Mouse (Mus musculus) bone marrow, adult 2 months (tissue): ENCODE results near the gene Lhfpl3. TPM values are rescaled to one million over a fixed set of nuclear protein-coding genes. Genes with fewer than 3 reads are reported as not detected.

Source experiments
- H3K27ac ChIP-seq: fragments of 200-500 bp; 2 replicates; pipeline ENCODE4 v1.5.1; 2012; ENCODE audit warnings: low read depth, mild to moderate bottlenecking, control low read depth, inconsistent platforms, low read length; ENCODE audit not compliant: control insufficient read depth, poor library complexity, insufficient read depth
- H3K4me1 ChIP-seq: fragments of 200-500 bp; 2 replicates; pipeline ENCODE4 v1.6.1; 2011; ENCODE audit warnings: low read length; ENCODE audit not compliant: control insufficient read depth, insufficient read depth
- H3K4me3 ChIP-seq: fragments of 200-500 bp; replicated peaks from 2 replicates; pipeline ENCODE3; 2011; ENCODE audit warnings: mild to moderate bottlenecking, low read depth, low read length, control low read depth; ENCODE audit not compliant: control insufficient read depth
- CTCF ChIP-seq: fragments of 200-500 bp; IDR thresholded peaks from 2 replicates; pipeline ENCODE4 v1.5.1; 2011; ENCODE audit warnings: low read length, control low read depth; ENCODE audit not compliant: control insufficient read depth, insufficient read depth
- POLR2A ChIP-seq: fragments of 200-500 bp; IDR thresholded peaks from 2 replicates; pipeline ENCODE4 v1.6.1; 2011; ENCODE audit warnings: low read depth, mild to moderate bottlenecking, control low read depth, low read length, borderline replicate concordance; ENCODE audit not compliant: control insufficient read depth
- WGBS: fragments of 180-500 bp; shearing (Covaris S2); methylation state at CpG from one replicate; pipeline ENCODE4 v1.1.7; 2018; 5-methylcytosine and 5-hydroxymethylcytosine counted together
- polyA plus RNA-seq: library from polyadenylated mRNA; stranded (reverse); fragments of >200 nt; gene quantifications from 2 replicates; pipeline ENCODE4 v1.2.4, GENCODE M21; 2011; ENCODE audit warnings: low replicate concordance; ENCODE audit not compliant: missing spikeins, insufficient read depth, insufficient read length

The Lhfpl3 gene
- polyA plus RNA-seq, 1 experiment: not detected

- Histone ChIP-seq H3K4me3 (no peak overlapping the region), H3K27ac (no peak overlapping the region), H3K4me1 (no peaks in the 10 kb centered on the region)
- 68% methylated on average over 4 of the region's 4 CpGs for WGBS
- no peak for TF ChIP-seq CTCF
- no peak for TF ChIP-seq POLR2A
Measured at GRCm38 (mm10) chr5:23040429-23040828, 294.6 kb downstream of the Lhfpl3 start.

- Histone ChIP-seq H3K4me3 (no peak overlapping the region), H3K4me1 (no peaks in the 10 kb centered on the region), H3K27ac (no peak overlapping the region)
- 78% methylated on average over 5 of the region's 5 CpGs for WGBS
- TF ChIP-seq CTCF (no peak), POLR2A (no peak)
Measured at GRCm38 (mm10) chr5:23042862-23043261, 297.0 kb downstream of the Lhfpl3 start.

DNA sequence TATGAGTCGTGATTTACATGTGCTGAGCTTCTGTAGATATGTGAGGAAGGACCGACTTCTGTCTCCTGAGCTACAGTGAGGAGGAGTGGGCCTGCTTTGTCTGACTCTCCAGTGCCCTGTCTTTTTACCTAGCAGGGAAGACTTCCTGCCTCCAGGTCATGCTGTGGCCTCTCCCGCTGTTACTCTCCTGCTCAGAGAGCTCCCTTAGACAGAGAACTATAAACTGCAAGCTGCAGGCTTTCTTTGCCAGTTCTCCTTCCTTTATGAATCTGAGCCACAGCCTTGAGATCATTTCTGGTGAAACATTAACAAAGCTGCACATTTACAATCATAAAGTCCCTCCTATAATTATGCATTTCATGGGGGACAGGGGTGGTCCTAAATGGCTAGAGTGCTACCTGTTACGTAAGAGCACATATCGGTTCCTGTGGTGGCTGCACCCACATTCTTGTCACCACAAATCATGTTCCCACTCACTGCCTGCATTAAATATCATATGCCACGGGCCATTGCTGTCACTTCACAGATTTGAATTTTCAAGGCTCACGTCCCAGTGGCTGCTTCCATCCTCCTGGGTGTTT is 303.3 kb downstream of the Lhfpl3 start:
- Histone ChIP-seq H3K4me1 (no peaks in the 10 kb centered on the region), H3K4me3 (no peak overlapping the region), H3K27ac (no peak overlapping the region)
- TF ChIP-seq CTCF: no peak
- TF ChIP-seq POLR2A: no peak
- WGBS: 56% methylated on average over 7 of the region's 7 CpGs

- Histone ChIP-seq H3K4me1 (no peaks in the 10 kb centered on the region), H3K27ac (no peak overlapping the region), H3K4me3 (no peak overlapping the region)
- WGBS: 76% methylated on average over 5 of the region's 5 CpGs
- no peak for TF ChIP-seq CTCF
- TF ChIP-seq POLR2A: no peak
Measured at GRCm38 (mm10) chr5:23051458-23051857, 305.6 kb downstream of the Lhfpl3 start.

DNA sequence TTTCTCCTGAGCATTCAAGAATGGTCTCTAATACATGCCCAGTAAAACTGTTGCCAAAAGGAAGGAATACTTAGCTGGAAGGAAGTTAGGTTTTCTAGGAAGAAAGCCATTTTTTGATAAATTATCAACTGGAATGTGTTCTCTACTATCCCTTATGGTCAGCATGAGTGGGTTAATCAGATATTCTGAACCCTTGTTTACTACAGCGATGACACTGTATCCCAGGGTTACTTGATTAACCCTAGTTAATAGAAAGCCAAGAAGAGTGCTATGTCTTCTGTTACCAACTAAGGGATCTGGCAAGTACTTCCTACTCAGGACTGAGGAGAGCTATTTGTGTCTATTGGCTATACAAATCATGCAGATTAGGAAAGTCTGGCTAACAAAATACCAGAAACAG is 349.0 kb downstream of the Lhfpl3 start:
- no peak overlapping the region for H3K27ac ChIP-seq
- TF ChIP-seq POLR2A (no peak), CTCF (no peak)
- H3K4me3 ChIP-seq: no peak overlapping the region
- WGBS: 65% methylated on average over 1 of the region's 1 CpGs
- no peaks in the 10 kb centered on the region for H3K4me1 ChIP-seq

- TF ChIP-seq CTCF (no peak), POLR2A (no peak)
- WGBS: 72% methylated on average over 2 of the region's 2 CpGs
- Histone ChIP-seq H3K27ac (no peak overlapping the region), H3K4me3 (no peak overlapping the region), H3K4me1 (no peaks in the 10 kb centered on the region)
Measured at GRCm38 (mm10) chr5:23106536-23106935, 360.7 kb downstream of the Lhfpl3 start.

DNA sequence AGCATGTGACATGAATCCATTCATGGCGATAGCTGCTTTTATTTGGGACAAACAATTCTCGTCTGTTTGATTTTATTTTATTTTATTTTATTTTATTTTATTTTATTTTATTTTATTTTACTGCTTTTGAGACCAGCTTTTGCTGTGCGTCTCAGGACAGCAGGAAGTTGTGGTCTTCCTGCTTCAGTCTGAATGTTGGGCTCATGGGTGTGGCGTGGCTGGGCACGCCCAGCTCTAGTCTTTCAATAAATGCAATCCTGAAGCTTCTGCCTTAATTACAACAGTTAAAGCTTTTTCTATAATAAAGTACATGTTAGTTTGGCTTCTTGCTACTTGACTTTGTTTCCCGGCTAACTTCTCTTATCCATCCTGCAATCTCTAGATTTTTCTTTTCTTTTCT is 365.4 kb downstream of the Lhfpl3 start:
- H3K4me3 ChIP-seq: no peak overlapping the region
- 55% methylated on average over 6 of the region's 6 CpGs for WGBS
- no peak overlapping the region for H3K27ac ChIP-seq
- no peaks in the 10 kb centered on the region for H3K4me1 ChIP-seq
- TF ChIP-seq POLR2A (no peak), CTCF (no peak)

DNA sequence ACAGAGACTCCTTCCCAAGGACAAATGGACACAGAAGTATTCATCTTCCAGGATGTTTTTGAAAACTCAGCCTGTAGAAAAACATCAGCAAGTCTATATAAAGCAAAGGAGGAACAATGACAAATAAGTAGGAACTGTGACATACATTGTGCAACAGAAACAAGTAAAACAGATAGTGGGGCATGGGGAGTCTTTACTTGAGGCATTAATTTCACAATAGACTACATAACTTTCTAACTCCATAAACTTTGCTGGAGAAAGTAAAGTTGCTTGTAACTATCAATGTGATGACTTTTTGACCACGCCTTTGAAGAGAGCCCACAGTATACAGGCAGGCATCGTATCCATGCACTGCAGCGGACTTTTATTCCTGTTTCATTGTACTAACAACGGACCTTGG is 368.4 kb downstream of the Lhfpl3 start:
- 76% methylated on average over 4 of the region's 4 CpGs for WGBS
- H3K27ac ChIP-seq: no peak overlapping the region
- H3K4me1 ChIP-seq: no peaks in the 10 kb centered on the region
- H3K4me3 ChIP-seq: no peak overlapping the region
- TF ChIP-seq CTCF (no peak), POLR2A (no peak)

- no peak for TF ChIP-seq POLR2A
- TF ChIP-seq CTCF: no peak
- H3K4me1 ChIP-seq: no peaks in the 10 kb centered on the region
- WGBS: 58% methylated on average over 2 of the region's 2 CpGs
Measured at GRCm38 (mm10) chr5:23126851-23127250, 381.0 kb downstream of the Lhfpl3 start.

More at GRCm38 (mm10) chr5:23126851-23127250, 381.0 kb downstream of the Lhfpl3 start:
- Histone ChIP-seq H3K4me3 (no peak overlapping the region), H3K27ac (no peak overlapping the region)
